Mouse (Mus musculus) cerebellum, adult 18-20 months (tissue): ENCODE measurements around the gene Zfp668.
"Not testable (repeated sequence)": the region's sequence is repeated elsewhere in the genome, so short reads cannot be mapped to it uniquely, and the experiment has no call there.

Experiments used
- DNase-seq, 2 experiments: peaks; one replicate each; pipeline ENCODE4 v3.0.0; 2021

Gene Zfp668

GRCm38 (mm10) chr7:127876467-127877348 is at the start of gene Zfp668:
TSS of gene Zfp668 (minus strand) at chr7:127876828.
- peak; percentile 89 to 91 for DNase-seq

- no peak for DNase-seq
Observed at GRCm38 (mm10) chr7:127926066-127926465, 49.4 kb upstream of the Zfp668 start.

GRCm38 (mm10) chr7:127925252-127925651 is 48.6 kb upstream of the Zfp668 start:
- no peak for DNase-seq

- no peak for DNase-seq
Observed at GRCm38 (mm10) chr7:127923714-127924113, 47.1 kb upstream of the Zfp668 start.

GRCm38 (mm10) chr7:127922451-127923275 is 46.0 kb upstream of the Zfp668 start:
- no peak for DNase-seq

- no peak for DNase-seq
Observed at GRCm38 (mm10) chr7:127921516-127921915, 44.9 kb upstream of the Zfp668 start.

- DNase-seq: no peak
Observed at GRCm38 (mm10) chr7:127919290-127919689, 42.7 kb upstream of the Zfp668 start.

GRCm38 (mm10) chr7:127918203-127918602 is 41.6 kb upstream of the Zfp668 start:
- DNase-seq: peak; percentile 42 to 51

GRCm38 (mm10) chr7:127915293-127915692 is 38.7 kb upstream of the Zfp668 start:
- DNase-seq: no peak

GRCm38 (mm10) chr7:127912938-127913337 is 36.3 kb upstream of the Zfp668 start:
- no peak for DNase-seq

GRCm38 (mm10) chr7:127912190-127912871 is 35.7 kb upstream of the Zfp668 start, which contains the start of gene Kat8:
TSS of gene Kat8 (plus strand) at chr7:127912516.
- DNase-seq: peak; percentile 86 to 92

GRCm38 (mm10) chr7:127908656-127909055 is 32.0 kb upstream of the Zfp668 start:
- DNase-seq: no peak

GRCm38 (mm10) chr7:127907939-127908338 is 31.3 kb upstream of the Zfp668 start:
- no peak for DNase-seq

GRCm38 (mm10) chr7:127903971-127904796 is 27.6 kb upstream of the Zfp668 start, which contains the start of gene Bckdk:
TSS of gene Bckdk (plus strand) at chr7:127904082.
- peak; percentile 79 to 86 for DNase-seq

GRCm38 (mm10) chr7:127901772-127902171 is 25.1 kb upstream of the Zfp668 start:
- DNase-seq: no peak

GRCm38 (mm10) chr7:127899997-127900396 is 23.4 kb upstream of the Zfp668 start:
- no peak for DNase-seq

- no peak for DNase-seq
Observed at GRCm38 (mm10) chr7:127898179-127898956, 21.7 kb upstream of the Zfp668 start.

GRCm38 (mm10) chr7:127897542-127897941 is 20.9 kb upstream of the Zfp668 start:
- no peak for DNase-seq

GRCm38 (mm10) chr7:127896384-127896783 is 19.8 kb upstream of the Zfp668 start:
- DNase-seq: peak; percentile 74 to 76

- not testable (repeated sequence) for DNase-seq
Observed at GRCm38 (mm10) chr7:127895891-127896290, 19.3 kb upstream of the Zfp668 start.

GRCm38 (mm10) chr7:127895442-127895841 is 18.8 kb upstream of the Zfp668 start, which contains the start of the genes Gm21974 and Vkorc1:
TSS of gene Gm21974 (minus strand) at chr7:127895454.
TSS of gene Vkorc1 (minus strand) at chr7:127895617.
- peak; percentile 96 to 97 for DNase-seq
